Mouse (Mus musculus) cortical plate, adult 2 months (tissue): ENCODE measurements around the gene Tsn.

Experiments used
- CTCF ChIP-seq: fragments of 200-500 bp; IDR thresholded peaks from 2 replicates; pipeline ENCODE4 v1.5.1; 2011; ENCODE audit warnings: mild to moderate bottlenecking, control low read depth, low read length; ENCODE audit not compliant: insufficient read depth; ENCODE audit errors: extremely low read depth
- POLR2A ChIP-seq: fragments of 200-500 bp; IDR thresholded peaks from 2 replicates; pipeline ENCODE4 v1.6.1; 2011; ENCODE audit warnings: mild to moderate bottlenecking, low read length, control low read depth; ENCODE audit not compliant: insufficient read depth; ENCODE audit errors: extremely low read depth

DNA sequence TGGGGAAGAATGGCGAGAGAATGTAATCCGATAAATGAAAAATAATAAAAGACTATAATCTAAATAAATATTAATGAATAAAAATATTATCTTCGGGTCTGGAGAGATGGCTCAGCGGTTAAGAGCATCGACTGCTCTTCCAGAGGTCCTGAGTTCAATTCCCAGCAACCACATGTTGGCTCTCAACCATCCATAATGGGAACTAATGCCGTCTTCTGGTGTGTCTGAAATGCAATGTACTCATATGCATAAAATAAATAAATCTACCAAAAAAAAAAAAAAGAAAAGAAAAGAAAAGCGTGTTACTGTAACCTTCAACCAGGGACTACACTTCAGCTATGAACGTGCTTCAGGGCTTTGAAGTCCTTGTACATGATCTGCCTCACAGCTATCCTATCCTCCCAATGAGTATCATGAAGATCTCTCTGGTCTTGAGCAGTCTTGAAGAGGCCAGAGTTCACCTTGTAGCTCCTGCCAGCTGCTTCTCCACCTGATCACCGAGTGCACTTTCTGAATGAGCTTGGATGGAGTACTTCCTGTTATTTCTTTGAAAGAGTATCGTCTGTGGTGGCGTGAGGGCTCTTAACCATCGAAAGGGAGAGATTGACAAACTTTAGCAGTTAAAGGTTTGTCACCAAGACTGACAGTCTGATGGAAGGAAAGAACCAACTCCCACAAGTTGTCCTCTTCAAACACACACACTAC lies at the start of gene Tsn:
- TF ChIP-seq CTCF (no peak), POLR2A (no peak)
